Mouse (Mus musculus) liver, embryonic 11.5 days (tissue): ENCODE results near the gene Ptprd. TPM values are rescaled to one million over a fixed set of nuclear protein-coding genes. Genes with fewer than 3 reads are reported as not detected.

Experiments used
- ATAC-seq: fragments of 200-750 bp; cut with Nextera tagmentation; replicated peaks from 2 replicates; pipeline ENCODE4 v1.8.0; 2017; ENCODE audit warnings: moderate number of reproducible peaks, mild to moderate bottlenecking, moderate TSS enrichment, moderate library complexity; ENCODE audit not compliant: low FRiP score
- DNase-seq: peaks from one replicate; pipeline ENCODE4 v3.0.0-alpha.2; 2017; ENCODE audit warnings: low spot score
- H3K27ac ChIP-seq: fragments of 300-500 bp; sonication (generic); 2 replicates; pipeline ENCODE4 v1.5.1; 2014; ENCODE audit warnings: mild to moderate bottlenecking, low read depth, low read length, control low read depth
- H3K27me3 ChIP-seq: fragments of 300-500 bp; sonication (generic); replicated peaks from 2 replicates; pipeline ENCODE4 v1.6.1; 2014; ENCODE audit warnings: low read length, mixed read lengths; ENCODE audit not compliant: control insufficient read depth, insufficient read depth
- H3K36me3 ChIP-seq: fragments of 300-500 bp; sonication (generic); 2 replicates; pipeline ENCODE4 v1.6.1; 2014; ENCODE audit warnings: mild to moderate bottlenecking, low read length, moderate library complexity, mixed read lengths; ENCODE audit not compliant: control insufficient read depth, insufficient read depth
- H3K4me1 ChIP-seq: fragments of 300-500 bp; sonication (generic); replicated peaks from 2 replicates; pipeline ENCODE4 v1.6.1; 2014; ENCODE audit warnings: low read length, mixed read lengths; ENCODE audit not compliant: control insufficient read depth, insufficient read depth
- H3K4me2 ChIP-seq: fragments of 300-500 bp; sonication (generic); 2 replicates; pipeline ENCODE4 v1.6.1; 2014; ENCODE audit warnings: mild to moderate bottlenecking, control low read depth, moderate library complexity
- H3K4me3 ChIP-seq: fragments of 300-500 bp; sonication (generic); 2 replicates; pipeline ENCODE4 v1.5.1; 2014; ENCODE audit warnings: low read depth, low read length, control low read depth
- H3K9ac ChIP-seq: fragments of 300-500 bp; sonication (generic); 2 replicates; pipeline ENCODE4 v1.6.1; 2014; ENCODE audit warnings: low read depth, low read length, control low read depth
- H3K9me3 ChIP-seq: fragments of 300-500 bp; sonication (generic); 2 replicates; pipeline ENCODE4 v1.6.1; 2016; ENCODE audit warnings: low read length, inconsistent platforms, mixed read lengths; ENCODE audit not compliant: control insufficient read depth
- WGBS: fragments of 180-500 bp; shearing (Covaris S2); extraction: QIAGEN DNeasy Blood & Tissue Kit; methylation state at CpG from one replicate; pipeline ENCODE4 v1.1.7; 2014; 5-methylcytosine and 5-hydroxymethylcytosine counted together
- polyA plus RNA-seq: library from polyadenylated mRNA; unstranded; fragments of >200 nt; fragmentation: Nextera tagmentation; extraction: Ambion mirVana; gene quantifications from 2 replicates; pipeline ENCODE4 v1.2.1, GENCODE M21; 2014

The Ptprd gene
- 6.7 and 8.4 TPM in 2 replicates for polyA plus RNA-seq

DNA sequence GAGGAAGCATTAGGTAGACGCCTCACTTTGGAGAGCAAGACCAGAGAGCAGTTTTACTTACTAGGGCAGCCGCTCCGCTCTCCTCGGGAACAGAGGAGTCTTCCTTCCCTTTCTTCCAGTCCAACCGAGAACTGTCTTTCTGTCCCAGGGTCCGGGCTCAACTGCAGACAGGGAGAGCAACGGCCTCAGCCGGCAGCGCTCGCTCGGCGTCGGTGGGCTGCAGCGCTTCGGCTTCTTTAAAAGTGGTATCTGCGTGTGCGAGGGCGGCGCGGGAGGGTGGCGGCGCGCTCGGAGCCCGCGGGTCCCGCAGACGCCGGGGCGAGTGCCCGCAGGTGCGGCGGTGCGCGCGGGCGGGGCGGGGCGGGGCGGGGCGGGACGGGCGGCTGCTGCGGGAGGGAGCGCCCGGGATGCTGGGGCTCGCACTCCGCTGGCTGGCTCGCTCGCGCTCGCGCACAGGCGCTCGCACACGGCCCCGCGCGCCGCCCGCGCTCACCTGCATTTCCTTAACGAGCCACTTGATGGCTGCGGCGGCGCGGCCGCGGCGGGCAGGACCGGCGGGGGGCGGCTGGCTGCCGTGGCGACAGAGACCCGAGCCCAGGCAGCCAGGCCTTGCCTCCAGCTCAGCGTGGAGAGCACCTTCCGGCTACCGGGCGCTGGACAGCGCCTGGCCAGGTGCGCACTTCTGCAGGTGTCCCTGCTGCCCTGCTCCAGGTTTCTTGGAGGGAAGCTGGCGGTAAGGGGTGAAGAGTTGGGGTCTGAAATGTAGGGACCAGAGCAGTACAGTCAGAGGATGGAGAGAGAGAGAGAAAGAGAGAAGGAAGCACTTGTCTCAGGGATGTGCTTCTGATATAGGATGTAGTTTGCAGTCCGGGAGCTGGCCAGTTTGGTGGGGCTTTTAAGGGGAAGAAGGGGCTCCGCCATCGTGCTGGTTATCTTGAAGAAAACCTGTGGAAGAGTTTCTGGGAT is at the start of gene Ptprd:
TSS of gene Ptprd (minus strand) at position 433 of the 966 bp plus-strand sequence.
- no peaks in the 10 kb centered on the region for H3K4me1 ChIP-seq
- H3K4me3 ChIP-seq: peak within 1 kb of the TSS; percentile 52
- 3% methylated on average over 63 of the region's 86 CpGs for WGBS
- no peaks in the 10 kb centered on the region for H3K36me3 ChIP-seq
- peaks cover 27% of the 10 kb centered on the region for H3K27me3 ChIP-seq
- ATAC-seq (peak; percentile 39; the same call in 1 of the 2 replicates), DNase-seq (peak; percentile 35)
- H3K27ac ChIP-seq: no peak within 1 kb of the TSS
- no peak within 1 kb of the TSS for H3K9ac ChIP-seq
- no peaks in the 10 kb centered on the region for H3K9me3 ChIP-seq
- H3K4me2 ChIP-seq: peak within 1 kb of the TSS; percentile 68

GRCm38 (mm10) chr4:78235820-78236219 is 24.1 kb upstream of the Ptprd start:
- Histone ChIP-seq H3K4me1 (no peaks in the 10 kb centered on the region), H3K4me3 (no peak overlapping the region), H3K4me2 (no peak overlapping the region), H3K9ac (no peak overlapping the region), H3K27me3 (no peaks in the 10 kb centered on the region), H3K27ac (no peak overlapping the region), H3K9me3 (no peaks in the 10 kb centered on the region), H3K36me3 (no peaks in the 10 kb centered on the region)
- no peak for DNase-seq
- no peak for ATAC-seq
- WGBS: 81% methylated on average over 2 of the region's 2 CpGs

GRCm38 (mm10) chr4:78235316-78235715 is 23.6 kb upstream of the Ptprd start:
- 72% methylated on average over 2 of the region's 2 CpGs for WGBS
- no peak overlapping the region for H3K4me3 ChIP-seq
- ATAC-seq (no peak), DNase-seq (no peak)
- H3K4me2 ChIP-seq: no peak overlapping the region
- H3K9ac ChIP-seq: no peak overlapping the region
- no peak overlapping the region for H3K27ac ChIP-seq
- no peaks in the 10 kb centered on the region for H3K9me3 ChIP-seq
- no peaks in the 10 kb centered on the region for H3K27me3 ChIP-seq
- no peaks in the 10 kb centered on the region for H3K4me1 ChIP-seq
- no peaks in the 10 kb centered on the region for H3K36me3 ChIP-seq

DNA sequence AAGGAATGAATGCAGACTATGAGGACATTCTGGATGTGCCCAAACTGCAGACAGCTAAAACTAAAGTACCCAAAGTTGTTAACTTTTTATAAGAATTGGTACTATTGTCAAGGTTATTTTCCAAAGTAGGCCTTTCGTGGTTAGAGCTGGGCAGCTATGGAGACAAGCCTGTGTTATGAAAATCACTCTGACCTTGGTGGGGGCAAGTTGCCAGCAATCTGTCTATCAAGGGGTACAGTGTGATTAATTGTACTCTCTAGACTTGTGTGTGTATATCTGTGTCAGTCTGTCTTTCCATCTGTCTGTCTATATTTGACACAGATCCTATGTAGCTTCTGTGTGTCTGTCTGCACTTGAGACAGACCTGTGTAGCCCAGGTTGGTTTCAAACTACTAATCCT is 22.9 kb upstream of the Ptprd start:
- Histone ChIP-seq H3K4me1 (no peaks in the 10 kb centered on the region), H3K9ac (no peak overlapping the region), H3K27ac (no peak overlapping the region), H3K9me3 (no peaks in the 10 kb centered on the region), H3K36me3 (no peaks in the 10 kb centered on the region), H3K4me3 (no peak overlapping the region), H3K4me2 (no peak overlapping the region), H3K27me3 (no peaks in the 10 kb centered on the region)
- ATAC-seq (no peak), DNase-seq (no peak)
- WGBS: 84% methylated on average over 1 of the region's 1 CpGs

GRCm38 (mm10) chr4:78213949-78214348 is 2.2 kb upstream of the Ptprd start:
- DNase-seq: no peak
- no peak for ATAC-seq
- H3K4me2 ChIP-seq: no peak overlapping the region
- no peaks in the 10 kb centered on the region for H3K4me1 ChIP-seq
- peaks cover 27% of the 10 kb centered on the region for H3K27me3 ChIP-seq
- no peak overlapping the region for H3K27ac ChIP-seq
- no peak overlapping the region for H3K9ac ChIP-seq
- 66% methylated on average over 4 of the region's 4 CpGs for WGBS
- no peak overlapping the region for H3K4me3 ChIP-seq
- H3K9me3 ChIP-seq: no peaks in the 10 kb centered on the region
- H3K36me3 ChIP-seq: no peaks in the 10 kb centered on the region

- no peak overlapping the region for H3K4me3 ChIP-seq
- no peak overlapping the region for H3K9ac ChIP-seq
- no peaks in the 10 kb centered on the region for H3K36me3 ChIP-seq
- DNase-seq (no peak), ATAC-seq (no peak)
- WGBS: 67% methylated on average over 4 of the region's 4 CpGs
- H3K27me3 ChIP-seq: peaks cover 27% of the 10 kb centered on the region
- H3K9me3 ChIP-seq: no peaks in the 10 kb centered on the region
- H3K4me2 ChIP-seq: no peak overlapping the region
- H3K27ac ChIP-seq: no peak overlapping the region
- no peaks in the 10 kb centered on the region for H3K4me1 ChIP-seq
Observed at GRCm38 (mm10) chr4:78212941-78213340, 1.2 kb upstream of the Ptprd start.

- Histone ChIP-seq H3K4me3 (peak overlapping the region; percentile 52), H3K36me3 (no peaks in the 10 kb centered on the region), H3K4me1 (no peaks in the 10 kb centered on the region), H3K9ac (no peak overlapping the region), H3K27me3 (peaks cover 27% of the 10 kb centered on the region), H3K4me2 (peak overlapping the region; percentile 68), H3K9me3 (no peaks in the 10 kb centered on the region), H3K27ac (no peak overlapping the region)
- DNase-seq (no peak), ATAC-seq (no peak)
- 31% methylated on average over 9 of the region's 9 CpGs for WGBS
Observed at GRCm38 (mm10) chr4:78210878-78211528, 758 bp downstream of the Ptprd start.

GRCm38 (mm10) chr4:78205018-78205417 is 6.7 kb downstream of the Ptprd start:
- no peaks in the 10 kb centered on the region for H3K4me1 ChIP-seq
- ATAC-seq (no peak), DNase-seq (no peak)
- H3K4me3 ChIP-seq: no peak overlapping the region
- H3K9ac ChIP-seq: no peak overlapping the region
- no peaks in the 10 kb centered on the region for H3K27me3 ChIP-seq
- no peaks in the 10 kb centered on the region for H3K9me3 ChIP-seq
- H3K27ac ChIP-seq: no peak overlapping the region
- WGBS: 46% methylated on average over 3 of the region's 3 CpGs
- H3K36me3 ChIP-seq: no peaks in the 10 kb centered on the region
- H3K4me2 ChIP-seq: no peak overlapping the region
